Mouse (Mus musculus) ES-E14 (cell line): ENCODE data around the gene Cd69.

Experiments
- CHD2 ChIP-seq: IDR thresholded peaks from 2 replicates; pipeline ENCODE4 v1.6.1; 2014; ENCODE audit warnings: mild to moderate bottlenecking, low read depth, low read length, inconsistent platforms
- HCFC1 ChIP-seq: IDR thresholded peaks from 2 replicates; pipeline ENCODE4 v1.6.1; 2012; ENCODE audit warnings: low read length, inconsistent platforms, borderline replicate concordance; ENCODE audit not compliant: insufficient read depth
- MAFK ChIP-seq: IDR thresholded peaks from 2 replicates; pipeline ENCODE4 v1.6.1; 2014; ENCODE audit warnings: mild to moderate bottlenecking, low read depth, low read length, inconsistent platforms; ENCODE audit not compliant: insufficient read depth
- ZC3H11A ChIP-seq: IDR thresholded peaks from 2 replicates; pipeline ENCODE4 v1.6.1; 2012; ENCODE audit warnings: low read depth, mild to moderate bottlenecking, inconsistent platforms, low read length, borderline replicate concordance
- ZNF384 ChIP-seq: IDR thresholded peaks from 2 replicates; pipeline ENCODE4 v1.6.1; 2012; ENCODE audit warnings: low read depth, low read length, inconsistent platforms

DNA sequence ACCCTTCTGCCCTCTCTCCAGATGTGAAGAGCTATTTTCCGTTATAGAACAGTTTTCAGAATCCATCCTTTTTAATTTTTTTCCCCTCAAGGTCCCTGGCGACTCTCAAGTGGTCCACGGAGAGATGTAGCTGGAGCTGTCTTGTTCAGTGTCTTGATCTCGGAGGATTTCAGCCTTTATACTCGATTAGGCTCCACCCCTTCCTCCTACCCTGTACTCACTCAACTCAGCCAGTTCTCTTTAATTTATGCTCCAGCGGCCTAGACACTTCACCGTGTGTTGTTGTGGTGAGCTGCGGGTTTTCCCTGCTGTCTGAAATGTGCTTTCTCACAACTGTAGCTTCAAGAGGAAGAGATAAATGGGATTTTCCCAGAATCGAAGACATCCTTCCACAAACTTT lies at the start of gene Cd69:
- no peak for TF ChIP-seq ZNF384
- no peak for TF ChIP-seq HCFC1
- no peak for TF ChIP-seq ZC3H11A
- no peak for TF ChIP-seq CHD2
- TF ChIP-seq MAFK = no peak
